Mouse (Mus musculus) lung, adult 2 months (tissue): Measurements from ENCODE around the gene Zfp1. TPM values are rescaled to one million over a fixed set of nuclear protein-coding genes. Genes with fewer than 3 reads are reported as not detected.

ENCODE experiments used
- DNase-seq: peaks from one replicate; pipeline ENCODE4 v3.0.0; 2022
- H3K4me1 ChIP-seq: fragments of 200-500 bp; 2 replicates; pipeline ENCODE4 v1.6.1; 2011; ENCODE audit warnings: low read length; ENCODE audit not compliant: control insufficient read depth, insufficient read depth
- H3K4me3 ChIP-seq: fragments of 200-500 bp; replicated peaks from 2 replicates; pipeline ENCODE3; 2011; ENCODE audit warnings: low read depth, mild to moderate bottlenecking, control low read depth, low read length; ENCODE audit errors: extremely low read depth
- CTCF ChIP-seq: fragments of 200-500 bp; IDR thresholded peaks from 2 replicates; pipeline ENCODE4 v1.5.1; 2011; ENCODE audit warnings: mild to moderate bottlenecking, low read length, control low read depth; ENCODE audit not compliant: insufficient read depth
- POLR2A ChIP-seq: fragments of 200-500 bp; IDR thresholded peaks from 2 replicates; pipeline ENCODE4 v1.6.1; 2011; ENCODE audit warnings: low read depth, mild to moderate bottlenecking, control low read depth, low read length, borderline replicate concordance; ENCODE audit errors: extremely low read depth
- WGBS: fragments of 180-500 bp; shearing (Covaris S2); methylation state at CpG from one replicate; pipeline ENCODE4 v1.1.7; 2018; 5-methylcytosine and 5-hydroxymethylcytosine counted together
- polyA plus RNA-seq: library from polyadenylated mRNA; depleted of rRNA; stranded (reverse); fragments of >200 nt; gene quantifications from 2 replicates; pipeline ENCODE4 v1.2.3, GENCODE M21; 2012; rRNA removed

Gene Zfp1
- polyA plus RNA-seq = 3.6 and 4.8 TPM in 2 replicates

- DNase-seq = peak; percentile 90
- WGBS = under 1% methylated on average over 75 of the region's 75 CpGs
- peak within 1 kb of the TSS; percentile 91 for H3K4me3 ChIP-seq
- peaks cover 5% of the 10 kb centered on the region for H3K4me1 ChIP-seq
- peak; percentile 57 for TF ChIP-seq POLR2A
- no peak for TF ChIP-seq CTCF
Observed at GRCm38 (mm10) chr8:111643264-111644141, at the start of gene Zfp1. TSS of gene Zfp1 (plus strand) at chr8:111643401.

- Histone ChIP-seq H3K4me3 (no peak overlapping the region), H3K4me1 (peaks cover 44% of the 10 kb centered on the region)
- WGBS = 39% methylated on average over 3 of the region's 3 CpGs
- no peak for DNase-seq
- TF ChIP-seq POLR2A (no peak), CTCF (no peak)
Observed at GRCm38 (mm10) chr8:111594044-111594840, 49.0 kb upstream of the Zfp1 start.

GRCm38 (mm10) chr8:111594951-111595350 lies 48.2 kb upstream of the Zfp1 start:
- peaks cover 48% of the 10 kb centered on the region for H3K4me1 ChIP-seq
- 61% methylated on average over 2 of the region's 2 CpGs for WGBS
- H3K4me3 ChIP-seq = no peak overlapping the region
- TF ChIP-seq CTCF = no peak
- no peak for TF ChIP-seq POLR2A
- DNase-seq = no peak

- no peak overlapping the region for H3K4me3 ChIP-seq
- WGBS = 24% methylated on average over 15 of the region's 15 CpGs
- TF ChIP-seq POLR2A (no peak), CTCF (no peak)
- H3K4me1 ChIP-seq = peaks cover 50% of the 10 kb centered on the region
- DNase-seq = peak; percentile 47
Observed at GRCm38 (mm10) chr8:111595712-111596484, 47.3 kb upstream of the Zfp1 start.

GRCm38 (mm10) chr8:111596485-111596821 lies 46.7 kb upstream of the Zfp1 start:
- peaks cover 50% of the 10 kb centered on the region for H3K4me1 ChIP-seq
- 22% methylated on average over 3 of the region's 3 CpGs for WGBS

GRCm38 (mm10) chr8:111597310-111597709 lies 45.9 kb upstream of the Zfp1 start:
- no peak overlapping the region for H3K4me3 ChIP-seq
- DNase-seq = no peak
- WGBS = 5% methylated on average over 1 of the region's 1 CpGs
- H3K4me1 ChIP-seq = peaks cover 50% of the 10 kb centered on the region
- TF ChIP-seq POLR2A = no peak
- no peak for TF ChIP-seq CTCF

More at GRCm38 (mm10) chr8:111596485-111596821, 46.7 kb upstream of the Zfp1 start:
- DNase-seq = no peak
- H3K4me3 ChIP-seq = no peak overlapping the region
- TF ChIP-seq POLR2A = no peak
- TF ChIP-seq CTCF = no peak

- WGBS = 46% methylated on average over 9 of the region's 9 CpGs
- Histone ChIP-seq H3K4me1 (peaks cover 39% of the 10 kb centered on the region), H3K4me3 (no peak overlapping the region)
- TF ChIP-seq CTCF (no peak), POLR2A (no peak)
- DNase-seq = no peak
Observed at GRCm38 (mm10) chr8:111599707-111600444, 43.3 kb upstream of the Zfp1 start.

GRCm38 (mm10) chr8:111602050-111602449 lies 41.2 kb upstream of the Zfp1 start:
- H3K4me1 ChIP-seq = peaks cover 20% of the 10 kb centered on the region
- 90% methylated on average over 4 of the region's 4 CpGs for WGBS

More at GRCm38 (mm10) chr8:111602050-111602449, 41.2 kb upstream of the Zfp1 start:
- no peak for DNase-seq
- TF ChIP-seq POLR2A (no peak), CTCF (no peak)
- H3K4me3 ChIP-seq = no peak overlapping the region
